Mouse (Mus musculus): ENCODE results near the gene Fbxo24. TPM values are rescaled to one million over a fixed set of nuclear protein-coding genes. Genes with fewer than 3 reads are reported as not detected.

Fbxo24 gene
- polyA plus RNA-seq, 1 experiment = 0.31 TPM

- TF ChIP-seq POLR2A (IDR thresholded peaks at IDR 0.05; ENCODE audit: control insufficient read depth, extremely low read depth, insufficient read depth, low read length, poor library complexity) (no peak), CTCF (IDR thresholded peaks at IDR 0.05; ENCODE audit: borderline replicate concordance, control insufficient read depth, extremely low read depth, insufficient read depth, low read length, poor library complexity) (no peak)
- DNase-seq = peak; percentile 22
- H3K4me1 ChIP-seq (replicated peaks; ENCODE audit: control insufficient read depth, insufficient read depth, low read length) = peaks cover 23% of the 10 kb centered on the region
- peak overlapping the region; percentile 95 for H3K27ac ChIP-seq (ENCODE audit: control insufficient read depth, insufficient read depth, low read length)
- peak overlapping the region; percentile 45 for H3K4me3 ChIP-seq (ENCODE audit: control insufficient read depth, insufficient read depth, low read length)
- H3K27me3 ChIP-seq (ENCODE audit: control insufficient read depth, insufficient read depth, low read length) = no peaks in the 10 kb centered on the region
- peaks cover 27% of the 10 kb centered on the region for H3K36me3 ChIP-seq (ENCODE audit: control insufficient read depth, insufficient read depth, low read length)
- 2% methylated on average over 4 of the region's 4 CpGs for WGBS
Measured at GRCm38 (mm10) chr5:137631591-137631990, 2.8 kb upstream of the Fbxo24 start.

GRCm38 (mm10) chr5:137631171-137631570 is 2.4 kb upstream of the Fbxo24 start:
- peak; percentile 90 for DNase-seq
- Histone ChIP-seq H3K4me1 (replicated peaks; ENCODE audit: control insufficient read depth, insufficient read depth, low read length) (peaks cover 23% of the 10 kb centered on the region), H3K4me3 (ENCODE audit: control insufficient read depth, insufficient read depth, low read length) (peak overlapping the region; percentile 84), H3K36me3 (ENCODE audit: control insufficient read depth, insufficient read depth, low read length) (peaks cover 23% of the 10 kb centered on the region), H3K27ac (ENCODE audit: control insufficient read depth, insufficient read depth, low read length) (peak overlapping the region; percentile 98), H3K27me3 (ENCODE audit: control insufficient read depth, insufficient read depth, low read length) (no peaks in the 10 kb centered on the region)
- under 1% methylated on average over 9 of the region's 9 CpGs for WGBS
- TF ChIP-seq CTCF (IDR thresholded peaks at IDR 0.05; ENCODE audit: borderline replicate concordance, control insufficient read depth, extremely low read depth, insufficient read depth, low read length, poor library complexity) (no peak), POLR2A (IDR thresholded peaks at IDR 0.05; ENCODE audit: control insufficient read depth, extremely low read depth, insufficient read depth, low read length, poor library complexity) (peak; percentile 31; the same call in 1 of the 2 replicates)

- peak overlapping the region; percentile 84 for H3K4me3 ChIP-seq (ENCODE audit: control insufficient read depth, insufficient read depth, low read length)
- H3K36me3 ChIP-seq (ENCODE audit: control insufficient read depth, insufficient read depth, low read length) = peaks cover 17% of the 10 kb centered on the region
- peak; percentile 48 for DNase-seq
- TF ChIP-seq POLR2A (IDR thresholded peaks at IDR 0.05; ENCODE audit: control insufficient read depth, extremely low read depth, insufficient read depth, low read length, poor library complexity) (no peak), CTCF (IDR thresholded peaks at IDR 0.05; ENCODE audit: borderline replicate concordance, control insufficient read depth, extremely low read depth, insufficient read depth, low read length, poor library complexity) (no peak)
- H3K4me1 ChIP-seq (replicated peaks; ENCODE audit: control insufficient read depth, insufficient read depth, low read length) = peaks cover 23% of the 10 kb centered on the region
- peak overlapping the region; percentile 98 for H3K27ac ChIP-seq (ENCODE audit: control insufficient read depth, insufficient read depth, low read length)
- H3K27me3 ChIP-seq (ENCODE audit: control insufficient read depth, insufficient read depth, low read length) = no peaks in the 10 kb centered on the region
- 7% methylated on average over 3 of the region's 3 CpGs for WGBS
Measured at GRCm38 (mm10) chr5:137630602-137631001, 1.8 kb upstream of the Fbxo24 start.

GRCm38 (mm10) chr5:137629906-137630545 is 1.2 kb upstream of the Fbxo24 start:
- Histone ChIP-seq H3K4me3 (ENCODE audit: control insufficient read depth, insufficient read depth, low read length) (peak overlapping the region; percentile 84), H3K27ac (ENCODE audit: control insufficient read depth, insufficient read depth, low read length) (peak overlapping the region; percentile 98), H3K27me3 (ENCODE audit: control insufficient read depth, insufficient read depth, low read length) (no peaks in the 10 kb centered on the region), H3K36me3 (ENCODE audit: control insufficient read depth, insufficient read depth, low read length) (peaks cover 12% of the 10 kb centered on the region), H3K4me1 (replicated peaks; ENCODE audit: control insufficient read depth, insufficient read depth, low read length) (peaks cover 23% of the 10 kb centered on the region)
- 0 out of 2 replicates have a peak, but pooled peaks have one; percentile 26 for TF ChIP-seq POLR2A (IDR thresholded peaks at IDR 0.05; ENCODE audit: control insufficient read depth, extremely low read depth, insufficient read depth, low read length, poor library complexity)
- no peak for TF ChIP-seq CTCF (IDR thresholded peaks at IDR 0.05; ENCODE audit: borderline replicate concordance, control insufficient read depth, extremely low read depth, insufficient read depth, low read length, poor library complexity)
- WGBS = 1% methylated on average over 6 of the region's 6 CpGs
- DNase-seq = peak; percentile 55

- WGBS = under 1% methylated on average over 23 of the region's 23 CpGs
- DNase-seq = no peak
- TF ChIP-seq CTCF (IDR thresholded peaks at IDR 0.05; ENCODE audit: borderline replicate concordance, control insufficient read depth, extremely low read depth, insufficient read depth, low read length, poor library complexity) = no peak
- no peak for TF ChIP-seq POLR2A (IDR thresholded peaks at IDR 0.05; ENCODE audit: control insufficient read depth, extremely low read depth, insufficient read depth, low read length, poor library complexity)
- Histone ChIP-seq H3K4me1 (replicated peaks; ENCODE audit: control insufficient read depth, insufficient read depth, low read length) (peaks cover 23% of the 10 kb centered on the region), H3K27me3 (ENCODE audit: control insufficient read depth, insufficient read depth, low read length) (no peaks in the 10 kb centered on the region), H3K27ac (ENCODE audit: control insufficient read depth, insufficient read depth, low read length) (peak overlapping the region; percentile 98), H3K36me3 (ENCODE audit: control insufficient read depth, insufficient read depth, low read length) (peaks cover 8% of the 10 kb centered on the region), H3K4me3 (ENCODE audit: control insufficient read depth, insufficient read depth, low read length) (peak overlapping the region; percentile 84)
Measured at GRCm38 (mm10) chr5:137629306-137629721, 512 bp upstream of the Fbxo24 start.

GRCm38 (mm10) chr5:137627991-137628390 is 811 bp downstream of the Fbxo24 start:
- TF ChIP-seq POLR2A (IDR thresholded peaks at IDR 0.05; ENCODE audit: control insufficient read depth, extremely low read depth, insufficient read depth, low read length, poor library complexity) (no peak), CTCF (IDR thresholded peaks at IDR 0.05; ENCODE audit: borderline replicate concordance, control insufficient read depth, extremely low read depth, insufficient read depth, low read length, poor library complexity) (no peak)

More at GRCm38 (mm10) chr5:137627991-137628390, 811 bp downstream of the Fbxo24 start:
- no peaks in the 10 kb centered on the region for H3K36me3 ChIP-seq (ENCODE audit: control insufficient read depth, insufficient read depth, low read length)
- peak overlapping the region; percentile 77 for H3K27ac ChIP-seq (ENCODE audit: control insufficient read depth, insufficient read depth, low read length)
- 2% methylated on average over 9 of the region's 9 CpGs for WGBS
- peak overlapping the region; percentile 50 for H3K4me3 ChIP-seq (ENCODE audit: control insufficient read depth, insufficient read depth, low read length)
- no peaks in the 10 kb centered on the region for H3K27me3 ChIP-seq (ENCODE audit: control insufficient read depth, insufficient read depth, low read length)
- DNase-seq = peak; percentile 44
- peaks cover 23% of the 10 kb centered on the region for H3K4me1 ChIP-seq (replicated peaks; ENCODE audit: control insufficient read depth, insufficient read depth, low read length)

Data from thymus, adult 2 months (tissue).